Mouse (Mus musculus): ENCODE measurements around the gene 1500015O10Rik.

The 1500015O10Rik gene

GRCm38 (mm10) chr1:43730491-43730924, at the start of gene 1500015O10Rik:
TSS of gene 1500015O10Rik (plus strand) at chr1:43730602.
- peak; percentile 25 for DNase-seq (ENCODE audit: low read depth)

- no peak for DNase-seq (ENCODE audit: low read depth)
These were observed 40.4 kb upstream of the 1500015O10Rik start for GRCm38 (mm10) chr1:43689983-43690382.

GRCm38 (mm10) chr1:43690507-43690906, 39.9 kb upstream of the 1500015O10Rik start:
- DNase-seq (ENCODE audit: low read depth): no peak

GRCm38 (mm10) chr1:43694076-43694475, 36.3 kb upstream of the 1500015O10Rik start:
- no peak for DNase-seq (ENCODE audit: low read depth)

- peak; percentile 60 for DNase-seq (ENCODE audit: low read depth)
These were observed 35.4 kb upstream of the 1500015O10Rik start for GRCm38 (mm10) chr1:43694851-43695545.

GRCm38 (mm10) chr1:43698577-43699000, 31.8 kb upstream of the 1500015O10Rik start:
- no peak for DNase-seq (ENCODE audit: low read depth)

- peak; percentile 47 for DNase-seq (ENCODE audit: low read depth)
These were observed 15.6 kb upstream of the 1500015O10Rik start for GRCm38 (mm10) chr1:43714841-43715240.

- peak; percentile 44 for DNase-seq (ENCODE audit: low read depth)
These were observed 12.4 kb upstream of the 1500015O10Rik start for GRCm38 (mm10) chr1:43717967-43718366.

GRCm38 (mm10) chr1:43718793-43719192, 11.6 kb upstream of the 1500015O10Rik start:
- DNase-seq (ENCODE audit: low read depth): no peak

- DNase-seq (ENCODE audit: low read depth): no peak
These were observed 7.9 kb upstream of the 1500015O10Rik start for GRCm38 (mm10) chr1:43722459-43722858.

GRCm38 (mm10) chr1:43732100-43732499, 1.7 kb downstream of the 1500015O10Rik start:
- peak; percentile 11 for DNase-seq (ENCODE audit: low read depth)

GRCm38 (mm10) chr1:43732657-43733056, 2.3 kb downstream of the 1500015O10Rik start:
- peak; percentile 67 for DNase-seq (ENCODE audit: low read depth)

- peak; percentile 73 for DNase-seq (ENCODE audit: low read depth)
These were observed 7.6 kb downstream of the 1500015O10Rik start for GRCm38 (mm10) chr1:43737812-43738518.

GRCm38 (mm10) chr1:43738519-43738894, 8.1 kb downstream of the 1500015O10Rik start:
- no peak for DNase-seq (ENCODE audit: low read depth)

- DNase-seq (ENCODE audit: low read depth): no peak
These were observed 24.3 kb downstream of the 1500015O10Rik start for GRCm38 (mm10) chr1:43754448-43755312.

- DNase-seq (ENCODE audit: low read depth): peak; percentile 57
These were observed 29.7 kb downstream of the 1500015O10Rik start for GRCm38 (mm10) chr1:43760085-43760484.

- DNase-seq (ENCODE audit: low read depth): no peak
These were observed 34.1 kb downstream of the 1500015O10Rik start for GRCm38 (mm10) chr1:43764481-43764880.

GRCm38 (mm10) chr1:43766328-43766727, 35.9 kb downstream of the 1500015O10Rik start:
- DNase-seq (ENCODE audit: low read depth): peak; percentile 64

- peak; percentile 32 for DNase-seq (ENCODE audit: low read depth)
These were observed 38.1 kb downstream of the 1500015O10Rik start for GRCm38 (mm10) chr1:43768385-43768990.

- DNase-seq (ENCODE audit: low read depth): no peak
These were observed 38.9 kb downstream of the 1500015O10Rik start for GRCm38 (mm10) chr1:43769348-43769747.

- DNase-seq (ENCODE audit: low read depth): no peak
These were observed 39.6 kb downstream of the 1500015O10Rik start for GRCm38 (mm10) chr1:43770032-43770431.

GRCm38 (mm10) chr1:43772694-43773093, 42.3 kb downstream of the 1500015O10Rik start:
- DNase-seq (ENCODE audit: low read depth): no peak
